Mouse (Mus musculus) midbrain, postnatal 0 days (tissue): ENCODE data around the gene Ptpn3. TPM values are rescaled to one million over a fixed set of nuclear protein-coding genes. Genes with fewer than 3 reads are reported as not detected.

Source experiments
- ATAC-seq: fragments of 200-750 bp; cut with Nextera tagmentation; 2 replicates; pipeline ENCODE4 v1.8.0; 2017; ENCODE audit warnings: moderate number of reproducible peaks, mild to moderate bottlenecking, moderate TSS enrichment, moderate library complexity; ENCODE audit not compliant: low FRiP score
- DNase-seq: peaks from one replicate; pipeline ENCODE4 v3.0.0-alpha.2; 2015; ENCODE audit warnings: low spot score
- H3K27ac ChIP-seq: fragments of 300-500 bp; sonication (generic); 2 replicates; pipeline ENCODE4 v1.5.1; 2014; ENCODE audit warnings: low read depth, mild to moderate bottlenecking, low read length, mixed read lengths
- H3K27me3 ChIP-seq: fragments of 300-500 bp; sonication (generic); 2 replicates; pipeline ENCODE4 v1.6.1; 2014; ENCODE audit warnings: low read length, control low read depth, mixed read lengths; ENCODE audit not compliant: insufficient read depth
- H3K36me3 ChIP-seq: fragments of 300-500 bp; sonication (generic); 2 replicates; pipeline ENCODE4 v1.6.1; 2014; ENCODE audit warnings: low read length, control low read depth, mixed read lengths; ENCODE audit not compliant: insufficient read depth
- H3K4me1 ChIP-seq: fragments of 300-500 bp; sonication (generic); 2 replicates; pipeline ENCODE4 v1.6.1; 2014; ENCODE audit warnings: mild to moderate bottlenecking, control low read depth, antibody characterized with exemption, low read length, mixed read lengths; ENCODE audit not compliant: insufficient read depth
- H3K4me2 ChIP-seq: fragments of 300-500 bp; sonication (generic); 2 replicates; pipeline ENCODE4 v1.6.1; 2014; ENCODE audit warnings: low read depth, mild to moderate bottlenecking, low read length, mixed read lengths; ENCODE audit not compliant: poor library complexity, severe bottlenecking
- H3K4me3 ChIP-seq: fragments of 300-500 bp; sonication (generic); 2 replicates; pipeline ENCODE4 v1.5.1; 2014; ENCODE audit warnings: low read depth, mild to moderate bottlenecking, low read length, moderate library complexity
- H3K9ac ChIP-seq: fragments of 300-500 bp; sonication (generic); replicated peaks from 2 replicates; pipeline ENCODE4 v1.6.1; 2014; ENCODE audit warnings: mild to moderate bottlenecking, low read length, moderate library complexity, mixed read lengths; ENCODE audit not compliant: poor library complexity, severe bottlenecking
- H3K9me3 ChIP-seq: fragments of 300-500 bp; sonication (generic); 2 replicates; pipeline ENCODE4 v1.6.1; 2016; ENCODE audit warnings: low read length, control low read depth
- CTCF ChIP-seq: IDR thresholded peaks from 2 replicates; pipeline ENCODE4 v1.5.1; 2016; ENCODE audit warnings: antibody characterized with exemption, mild to moderate bottlenecking
- WGBS: fragments of 180-500 bp; shearing (Covaris S2); extraction: QIAGEN DNeasy Blood & Tissue Kit; methylation state at CpG from one replicate; pipeline ENCODE4 v1.1.7; 2014; 5-methylcytosine and 5-hydroxymethylcytosine counted together
- polyA plus RNA-seq: library from polyadenylated mRNA; unstranded; fragments of >200 nt; fragmentation: Nextera tagmentation; extraction: Ambion mirVana; gene quantifications from 2 replicates; pipeline ENCODE4 v1.2.1, GENCODE M21; 2015
- total RNA-seq: library from RNA; depleted of rRNA; stranded (reverse); fragments of >200 nt; gene quantifications from 2 replicates; pipeline ENCODE4 v1.2.3, GENCODE M21; 2014

The Ptpn3 gene
- total and polyA plus RNA-seq, 2 experiments from 2014 or later, result 1.9 to 6.2 TPM

DNA sequence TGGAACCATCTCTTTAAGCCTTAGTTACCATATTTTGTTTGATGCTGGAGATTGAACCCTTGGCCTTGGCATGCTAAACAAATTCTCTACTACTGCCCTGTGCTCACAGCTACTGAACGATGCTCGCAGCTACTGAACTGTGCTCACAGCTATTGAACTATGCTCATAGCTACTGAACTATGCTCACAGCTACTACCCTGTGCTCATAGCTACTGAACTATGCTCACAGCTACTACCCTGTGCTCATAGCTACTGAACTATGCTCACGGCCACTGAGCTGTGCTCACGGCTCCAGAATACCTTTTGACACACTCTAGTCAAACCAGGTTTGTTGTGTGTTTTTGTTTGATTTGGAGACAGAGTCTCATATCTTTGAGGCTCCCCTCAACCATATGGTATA, 10.1 kb upstream of the Ptpn3 start:
- no peak overlapping the region for H3K9ac ChIP-seq
- H3K9me3 ChIP-seq, result no peaks in the 10 kb centered on the region
- TF ChIP-seq CTCF, result no peak
- 89% methylated on average over 4 of the region's 4 CpGs for WGBS
- no peaks in the 10 kb centered on the region for H3K36me3 ChIP-seq
- no peaks in the 10 kb centered on the region for H3K4me1 ChIP-seq
- no peaks in the 10 kb centered on the region for H3K27me3 ChIP-seq
- ATAC-seq, result no peak
- H3K4me3 ChIP-seq, result no peak overlapping the region
- DNase-seq, result no peak
- no peak overlapping the region for H3K27ac ChIP-seq
- no peak overlapping the region for H3K4me2 ChIP-seq

GRCm38 (mm10) chr4:57308214-57309000, 6.8 kb upstream of the Ptpn3 start:
- 49% methylated on average over 26 of the region's 26 CpGs for WGBS

DNA sequence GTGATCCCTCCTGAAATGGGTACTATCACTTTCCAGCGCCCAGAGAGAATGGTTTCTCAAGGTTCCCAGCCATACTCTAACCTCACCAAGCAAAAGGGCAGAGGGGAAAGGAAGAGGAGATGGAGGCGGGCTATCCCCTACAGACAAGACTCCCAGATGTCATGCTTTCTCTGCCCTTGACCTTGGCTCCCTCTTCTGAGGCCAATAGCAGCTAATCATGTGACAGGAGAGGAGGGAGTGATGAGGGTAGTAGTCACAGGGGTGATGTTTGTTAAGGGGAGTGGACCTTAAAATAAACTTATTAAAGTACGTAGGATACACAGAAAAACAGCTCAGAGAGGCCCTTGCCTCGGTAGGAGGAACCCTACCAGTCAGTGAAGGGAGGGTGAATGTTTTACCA, 6.1 kb upstream of the Ptpn3 start:
- Histone ChIP-seq H3K36me3 (no peaks in the 10 kb centered on the region), H3K9me3 (no peaks in the 10 kb centered on the region), H3K27ac (no peak overlapping the region), H3K4me2 (no peak overlapping the region), H3K27me3 (no peaks in the 10 kb centered on the region), H3K4me3 (no peak overlapping the region), H3K4me1 (no peaks in the 10 kb centered on the region), H3K9ac (no peak overlapping the region)
- 82% methylated on average over 4 of the region's 4 CpGs for WGBS
- DNase-seq, result no peak
- ATAC-seq, result no peak
- TF ChIP-seq CTCF, result no peak

More at GRCm38 (mm10) chr4:57308214-57309000, 6.8 kb upstream of the Ptpn3 start:
- no peak for TF ChIP-seq CTCF
- no peak for ATAC-seq
- DNase-seq, result no peak
- Histone ChIP-seq H3K36me3 (no peaks in the 10 kb centered on the region), H3K4me2 (0 out of 2 replicates have a peak overlapping the region, but pooled peaks have one; percentile 15), H3K4me3 (no peak overlapping the region), H3K9me3 (no peaks in the 10 kb centered on the region), H3K4me1 (no peaks in the 10 kb centered on the region), H3K27ac (no peak overlapping the region), H3K27me3 (no peaks in the 10 kb centered on the region), H3K9ac (peak overlapping the region; percentile 19; the same call in 1 of the 2 replicates)

- H3K36me3 ChIP-seq, result no peaks in the 10 kb centered on the region
Measured at GRCm38 (mm10) chr4:57306260-57306659, 4.6 kb upstream of the Ptpn3 start.

GRCm38 (mm10) chr4:57305644-57306043, 4.0 kb upstream of the Ptpn3 start:
- no peaks in the 10 kb centered on the region for H3K9me3 ChIP-seq
- H3K27ac ChIP-seq, result no peak overlapping the region
- no peak overlapping the region for H3K9ac ChIP-seq
- 68% methylated on average over 7 of the region's 7 CpGs for WGBS
- H3K4me3 ChIP-seq, result no peak overlapping the region
- TF ChIP-seq CTCF, result no peak
- DNase-seq (no peak), ATAC-seq (no peak)
- H3K27me3 ChIP-seq, result no peaks in the 10 kb centered on the region
- H3K4me2 ChIP-seq, result no peak overlapping the region
- H3K36me3 ChIP-seq, result no peaks in the 10 kb centered on the region
- no peaks in the 10 kb centered on the region for H3K4me1 ChIP-seq

More at GRCm38 (mm10) chr4:57306260-57306659, 4.6 kb upstream of the Ptpn3 start:
- no peak for DNase-seq
- no peaks in the 10 kb centered on the region for H3K4me1 ChIP-seq
- no peaks in the 10 kb centered on the region for H3K27me3 ChIP-seq
- H3K4me2 ChIP-seq, result no peak overlapping the region
- no peak for TF ChIP-seq CTCF
- H3K4me3 ChIP-seq, result no peak overlapping the region
- H3K9ac ChIP-seq, result no peak overlapping the region
- H3K9me3 ChIP-seq, result no peaks in the 10 kb centered on the region
- 90% methylated on average over 4 of the region's 4 CpGs for WGBS
- no peak overlapping the region for H3K27ac ChIP-seq
- ATAC-seq, result no peak
